Comparison of ENCODE assay signal across 8 mouse cellular contexts in genomic region chr8:56550558-56551360, GRCm38 (mm10). TPM values are rescaled to one million over a fixed set of nuclear protein-coding genes. Genes with fewer than 3 reads are reported as not detected.
A peak's percentile ranks its signal among the peaks of the same experiment; 100 is the strongest.
DNase-seq lines count a peak whose midpoint lies in the region; ATAC-seq lines count a peak whose summit lies in the region.

Gene Cep44, minus strand, starts transcription at chr8:56551047.
Gene Fbxo8, plus strand, starts transcription at chr8:56551090.

- no peaks in the 10 kb centered on the region for H3K36me3 ChIP-seq in hindbrain, embryonic 16.5 days (ENCODE audit: control insufficient read depth, insufficient read depth, low read length)
- 0 out of 2 replicates have a peak, but pooled peaks cover 4% of the 10 kb centered on the region for H3K36me3 ChIP-seq in macrophage (ENCODE audit: inconsistent target)

- H3K4me3 ChIP-seq in hindbrain, embryonic 16.5 days (ENCODE audit: low read length): peak within 1 kb of the TSS; percentile 73
- peak within 1 kb of the TSS; percentile 82 for H3K4me3 ChIP-seq in macrophage (ENCODE audit: inconsistent target)

- peak within 1 kb of the TSS; percentile 83 for H3K27ac ChIP-seq in hindbrain, embryonic 16.5 days (ENCODE audit: low read depth, low read length)
- H3K27ac ChIP-seq in macrophage: peak within 1 kb of the TSS; percentile 75

- DNase-seq in WW6 (ENCODE audit: low read depth, low spot score): peak; percentile 69
- DNase-seq in cerebellum, postnatal 4 days (ENCODE audit: low spot score in 2 of 2): peak; percentile 42 to 70
- peak; percentile 78 for DNase-seq in gastrocnemius, adult 18-20 months (ENCODE audit: low spot score)
- peak; percentile 80 for DNase-seq in left cerebral cortex, adult 18-20 months (ENCODE audit: low spot score in 2 of 2)
- peak; percentile 81 for DNase-seq in right cerebral cortex, adult 18-20 months
- peak; percentile 36 for DNase-seq in urinary bladder, postnatal 10 days (ENCODE audit: low spot score)

- peak within 1 kb of the TSS; percentile 79 for H3K4me2 ChIP-seq in hindbrain, embryonic 16.5 days (ENCODE audit: low read length)

- H3K79me2 ChIP-seq in macrophage (ENCODE audit: inconsistent target): peaks cover 63% of the 10 kb centered on the region

- under 1% methylated on average over 53 of the region's 53 CpGs for WGBS in hindbrain, embryonic 16.5 days
- 1% methylated on average over 53 of the region's 53 CpGs for WGBS in macrophage (ENCODE audit: missing documents)

- no peaks in the 10 kb centered on the region for H3K27me3 ChIP-seq in hindbrain, embryonic 16.5 days (replicated peaks; ENCODE audit: control insufficient read depth, insufficient read depth, low read length)

- H3K9me3 ChIP-seq in hindbrain, embryonic 16.5 days (ENCODE audit: control insufficient read depth, low read length): no peaks in the 10 kb centered on the region

- peaks cover 15% of the 10 kb centered on the region for H3K4me1 ChIP-seq in hindbrain, embryonic 16.5 days (ENCODE audit: control insufficient read depth, insufficient read depth, low read depth, low read length)

- peak within 1 kb of the TSS; percentile 74 for H3K9ac ChIP-seq in hindbrain, embryonic 16.5 days (ENCODE audit: low read depth, low read length)

- peak; percentile 93 for ATAC-seq in hindbrain, embryonic 16.5 days

RNA-seq across cellular contexts. Expression of gene Cep44, which starts in this region (rescaled TPM):
- 1 to 10 TPM; 7.9 to 9.5 TPM for total RNA-seq in gastrocnemius, adult 18-20 months (2021)
- polyA plus RNA-seq in hindbrain, embryonic 16.5 days (2015; fragmentation: Nextera tagmentation; extraction: Ambion mirVana): 20.3 and 22.1 TPM in 2 replicates
- 10 to 100 TPM; 20.1 to 20.8 TPM for total RNA-seq in left cerebral cortex, adult 18-20 months (2021)
- 10 to 100 TPM in 20 of 26 experiments, 1 to 10 TPM in 6; 6.8 to 72.5 (median 30.1) TPM for total RNA-seq in macrophage (2018; cell fraction: chromatin; rRNA removed)
- total RNA-seq in macrophage (2018; cell fraction: cytosol; rRNA removed): 10 to 100 TPM in 6 of 26 experiments, 1 to 10 TPM in 20; 2.0 to 12.9 (median 8.4) TPM
- 10 to 100 TPM in 18 of 26 experiments, 1 to 10 TPM in 8; 4.3 to 64.5 (median 20.9) TPM for total RNA-seq in macrophage (2018; cell fraction: nucleus; rRNA removed)
- polyA plus RNA-seq in macrophage (2018): 7.1 to 11.1 TPM (median 10.5 TPM) in 3 replicates

RNA-seq across cellular contexts. Expression of gene Fbxo8, which starts in this region (rescaled TPM):
- 10 to 100 TPM; 34.6 to 35.3 TPM for total RNA-seq in gastrocnemius, adult 18-20 months (2021)
- polyA plus RNA-seq in hindbrain, embryonic 16.5 days (2015; fragmentation: Nextera tagmentation; extraction: Ambion mirVana): 41.7 and 42.3 TPM in 2 replicates
- total RNA-seq in left cerebral cortex, adult 18-20 months (2021): 10 to 100 TPM; 27.6 to 29.4 TPM
- 10 to 100 TPM in 15 of 26 experiments, 1 to 10 TPM in 11; 2.1 to 36.3 (median 12.0) TPM for total RNA-seq in macrophage (2018; cell fraction: chromatin; rRNA removed)
- total RNA-seq in macrophage (2018; cell fraction: cytosol; rRNA removed): 10 to 100 TPM in 25 of 26 experiments, 1 to 10 TPM in 1; 8.1 to 31.1 (median 17.9) TPM
- total RNA-seq in macrophage (2018; cell fraction: nucleus; rRNA removed): 10 to 100 TPM in 16 of 26 experiments, 1 to 10 TPM in 10; 3.7 to 35.5 (median 11.3) TPM
- polyA plus RNA-seq in macrophage (2018): 13.5 to 17.0 TPM (median 14.8 TPM) in 3 replicates

Comparison
In these comparisons a context has a peak if more than half of its experiments do, and no peak if none do; other contexts are left out.
1. Peak in every context shown above with its lines: DNase-seq, ATAC-seq, H3K4me3 ChIP-seq and H3K27ac ChIP-seq.